Mouse (Mus musculus): ENCODE results near the gene Kcnk4.

The Kcnk4 gene

DNA sequence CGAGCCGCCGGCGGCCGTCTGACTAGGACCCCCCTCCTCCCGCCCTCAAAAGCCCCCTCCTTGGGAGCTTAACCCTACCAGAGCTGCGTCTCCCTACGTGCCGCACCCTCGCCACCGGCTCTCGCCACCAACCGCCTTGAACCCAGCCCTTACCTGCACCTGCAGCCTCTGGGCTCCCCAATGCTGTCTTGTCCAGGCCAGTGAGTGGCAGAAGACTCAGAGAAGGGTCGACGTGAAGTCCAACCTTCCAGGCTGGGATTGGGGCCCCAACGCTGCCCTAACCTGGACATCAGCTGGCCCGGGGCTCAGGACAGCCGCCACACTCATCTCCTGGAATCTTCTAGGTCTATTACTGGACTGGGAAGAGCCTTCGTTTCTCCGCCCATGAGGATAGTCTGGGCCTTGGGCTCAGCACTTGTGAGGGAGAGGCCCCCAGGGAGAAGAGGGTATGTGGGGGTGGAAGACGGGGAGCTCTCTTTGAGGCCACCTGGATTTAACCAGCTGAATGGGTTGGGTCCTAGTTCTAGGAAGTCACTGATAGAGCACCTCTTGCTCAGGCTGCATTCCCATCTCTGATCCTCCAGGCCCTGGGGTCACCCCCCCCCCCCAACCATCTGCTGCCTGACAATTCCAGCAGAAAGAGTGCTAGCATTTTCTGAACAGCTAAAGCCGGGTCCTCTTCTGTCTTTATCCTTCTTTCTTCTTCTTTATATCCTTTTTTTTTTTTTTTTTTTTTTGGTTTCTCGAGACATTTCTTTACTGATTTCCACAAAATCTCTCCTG, at the start of gene Kcnk4:
Gene Kcnk4 (minus strand): TSS at position 321 of the 783 bp plus-strand sequence.
- DNase-seq (ENCODE audit: low read depth, low spot score): no peak

DNA sequence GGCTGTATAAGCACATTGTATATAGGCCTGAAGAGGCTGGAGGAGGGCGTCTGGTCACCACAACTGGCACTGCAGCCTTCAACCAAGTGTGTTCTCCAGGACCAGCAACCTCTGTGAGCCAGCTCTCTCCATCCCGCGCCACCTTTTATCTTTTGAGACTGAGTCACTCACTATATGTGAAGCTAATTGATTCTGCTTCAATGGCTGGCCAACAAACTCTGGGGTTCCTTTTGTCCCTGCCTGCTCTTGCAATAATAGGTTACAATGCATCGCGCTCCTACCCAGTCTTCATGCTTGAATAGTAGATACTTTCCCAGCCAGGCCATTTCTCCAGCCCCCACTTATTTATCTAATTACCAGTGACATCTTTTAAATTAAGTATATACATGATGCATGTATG, 49.3 kb upstream of the Kcnk4 start:
- DNase-seq (ENCODE audit: low read depth, low spot score): no peak

DNA sequence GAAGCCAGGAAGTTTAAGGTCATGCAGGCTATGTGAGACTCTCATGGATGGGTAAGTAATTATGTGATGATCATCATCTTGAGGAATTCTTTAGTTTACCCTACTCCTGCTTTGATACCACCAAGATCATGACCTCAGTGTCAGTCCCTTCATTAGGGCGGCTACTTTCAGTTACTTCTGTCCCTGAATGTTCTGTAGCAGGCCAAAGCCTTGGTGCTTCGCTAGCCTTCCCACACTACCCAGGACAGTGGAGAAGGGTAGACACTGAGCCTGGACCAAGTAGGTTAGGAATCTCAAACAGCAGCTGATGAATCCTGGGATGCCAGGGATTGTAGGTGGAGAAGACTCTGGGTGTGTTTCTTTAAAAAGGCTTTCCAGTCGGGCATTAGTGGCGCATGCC, 47.1 kb upstream of the Kcnk4 start:
- DNase-seq (ENCODE audit: low read depth, low spot score): no peak

DNA sequence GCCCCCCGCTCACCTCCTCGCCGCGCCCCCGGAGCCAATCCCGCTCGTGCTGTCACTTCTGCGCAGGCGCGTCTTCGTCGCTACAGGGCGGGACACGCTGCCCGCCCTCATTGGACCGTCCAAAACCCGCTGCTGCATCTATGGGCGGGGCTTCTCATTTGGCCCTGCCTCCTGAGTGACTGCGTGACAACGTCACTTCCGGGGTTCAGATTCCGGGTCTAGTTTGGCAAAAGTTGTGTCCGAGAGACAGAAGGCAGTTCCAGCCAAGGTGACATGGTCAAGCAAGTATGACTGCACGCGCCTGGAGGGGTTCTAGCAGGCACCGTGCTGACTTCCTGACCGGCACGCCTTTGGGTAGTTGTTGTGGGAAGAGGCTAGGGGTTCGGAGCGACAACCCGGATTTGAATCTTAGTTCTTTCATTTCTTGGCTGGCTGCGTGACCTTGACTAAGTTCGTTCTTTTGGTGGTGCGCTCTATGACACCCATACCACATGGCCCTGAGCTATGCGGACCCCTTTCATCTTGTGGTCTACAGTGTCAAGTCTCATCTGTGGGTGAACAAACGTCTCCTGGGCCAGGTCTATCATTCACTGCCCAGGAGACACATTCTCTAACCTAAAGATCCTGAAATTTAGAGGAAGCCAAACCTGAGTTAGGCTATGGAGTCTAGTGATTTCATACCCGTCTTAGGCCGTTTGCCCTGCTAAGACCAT, 46.2 kb upstream of the Kcnk4 start, which contains the start of gene Fkbp2:
Gene Fkbp2 (minus strand): TSS at position 121 of the 713 bp plus-strand sequence.
- peak; percentile 99 for DNase-seq (ENCODE audit: low read depth, low spot score)

DNA sequence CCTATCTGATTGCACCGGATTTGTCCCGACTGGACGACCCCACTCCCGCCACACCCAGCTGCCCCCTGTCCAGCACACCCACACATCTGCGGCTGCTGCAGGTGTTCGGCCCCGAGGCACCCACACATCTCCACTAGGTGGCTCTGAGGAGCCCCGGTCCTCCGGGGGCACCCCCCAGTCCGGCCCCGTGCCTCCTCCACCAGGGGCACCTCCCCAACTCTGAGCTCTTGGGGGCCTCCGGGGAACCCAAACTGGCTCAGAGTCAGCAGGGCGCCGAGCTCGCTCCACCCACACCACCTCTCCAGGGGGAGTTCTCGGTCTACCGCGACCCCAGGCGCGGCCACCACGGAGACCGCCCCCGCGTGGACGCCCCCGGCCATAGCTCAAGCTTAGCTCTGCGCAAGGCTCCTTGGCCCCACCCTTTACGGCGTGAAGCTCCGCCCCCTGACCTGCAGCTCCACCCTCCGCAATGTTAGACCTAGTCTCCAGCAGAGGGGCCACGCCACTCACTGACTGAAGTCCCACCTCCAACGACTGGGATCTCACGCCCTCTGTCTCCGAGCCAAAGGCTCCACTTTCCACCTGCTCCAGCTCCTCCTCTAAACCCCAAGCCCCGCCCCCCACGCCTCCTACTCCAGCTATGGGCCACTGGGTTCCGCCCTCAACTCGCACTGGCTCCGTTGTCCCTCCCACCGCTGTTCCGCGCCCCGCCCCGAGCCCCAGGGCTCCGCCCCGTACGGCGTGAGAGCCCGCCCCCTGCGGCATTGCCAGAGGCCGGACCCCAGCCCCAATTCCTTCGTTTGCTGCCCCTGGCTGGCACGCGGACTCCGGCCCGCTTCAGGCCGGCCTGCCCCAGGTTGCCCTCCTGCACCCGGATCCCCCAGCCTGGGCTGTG, 45.4 kb upstream of the Kcnk4 start:
- DNase-seq (ENCODE audit: low read depth, low spot score): peak; percentile 98

DNA sequence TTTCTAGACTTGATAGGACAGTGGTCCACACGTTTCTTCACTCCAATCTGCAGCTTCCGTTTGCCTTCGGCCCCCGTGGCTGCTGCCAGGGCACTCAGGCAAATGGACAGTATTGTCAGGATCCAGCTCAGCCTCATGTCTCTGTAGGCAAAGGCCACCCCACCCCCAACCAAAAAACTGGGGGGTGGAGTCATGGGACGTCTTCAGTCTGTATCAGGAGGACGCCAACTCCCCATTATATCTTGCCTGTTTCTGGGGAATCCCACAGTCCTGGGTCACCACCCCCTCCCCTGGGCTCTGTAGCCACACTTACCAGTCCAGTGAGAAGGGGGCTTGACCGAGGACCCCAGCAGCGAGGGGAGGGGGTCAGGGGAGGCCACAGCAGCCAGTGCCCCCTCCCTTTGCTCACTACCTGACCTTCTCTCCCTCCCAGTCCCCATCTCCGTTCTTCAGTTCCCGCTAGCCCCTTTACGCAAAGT, 44.7 kb upstream of the Kcnk4 start:
- no peak for DNase-seq (ENCODE audit: low read depth, low spot score)

DNA sequence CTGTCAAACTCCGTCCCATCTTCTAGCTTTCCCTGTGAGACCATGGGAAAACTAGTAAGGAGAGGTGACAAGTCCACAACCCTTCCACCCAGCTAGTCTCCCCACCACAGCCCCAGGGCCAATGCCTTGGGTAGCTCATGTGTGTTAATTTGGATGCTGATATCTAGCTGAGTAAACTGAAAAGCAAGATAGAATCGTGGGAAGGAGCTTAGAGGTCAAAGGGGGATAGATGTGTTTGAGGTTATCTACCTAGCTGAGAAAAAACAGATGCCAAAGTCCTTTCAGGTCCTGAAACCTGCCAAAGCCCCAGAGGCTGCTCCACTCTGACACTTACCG, 44.3 kb upstream of the Kcnk4 start:
- DNase-seq (ENCODE audit: low read depth, low spot score): no peak

DNA sequence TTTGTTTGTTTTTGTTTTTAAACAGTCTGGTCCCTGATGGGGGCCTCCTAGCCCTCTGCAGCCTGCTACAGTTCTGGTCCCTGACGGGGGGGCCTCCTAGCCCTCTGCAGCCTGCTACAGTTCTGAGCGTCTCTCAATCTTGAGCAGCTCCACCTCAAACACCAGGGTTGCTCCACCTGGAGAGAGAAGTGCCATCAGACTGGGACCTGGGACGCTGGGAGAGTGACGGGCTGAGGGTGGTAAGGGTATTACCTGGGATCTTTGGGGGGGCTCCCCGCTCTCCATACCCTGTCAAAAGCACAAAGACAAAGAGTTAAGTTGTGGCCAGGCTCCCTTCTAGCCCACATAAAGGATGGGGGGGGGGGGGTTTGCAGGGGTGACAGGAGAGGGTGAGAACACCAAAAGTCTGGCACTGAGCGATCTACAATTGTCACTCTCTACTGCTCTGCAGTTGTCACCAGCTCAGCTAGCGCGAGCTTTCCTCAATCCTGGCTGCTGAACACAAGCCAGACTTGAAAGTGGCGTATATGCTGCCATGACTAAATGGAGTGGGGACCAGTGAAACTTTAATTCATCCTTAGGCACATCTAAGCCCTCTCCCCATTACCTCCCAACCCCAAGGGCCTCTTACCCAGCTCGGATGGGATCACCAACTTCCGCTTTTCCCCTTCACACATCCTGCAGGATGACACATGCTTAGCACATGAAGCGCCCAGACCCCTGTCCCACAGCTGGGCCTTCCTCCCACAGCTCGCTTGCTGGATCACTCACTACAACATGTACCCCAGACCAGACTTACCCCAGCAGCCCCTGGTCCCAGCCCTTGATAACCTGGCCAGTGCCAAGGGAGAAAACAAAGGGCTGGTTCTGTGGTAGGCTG, 43.7 kb upstream of the Kcnk4 start:
- no peak for DNase-seq (ENCODE audit: low read depth, low spot score)

DNA sequence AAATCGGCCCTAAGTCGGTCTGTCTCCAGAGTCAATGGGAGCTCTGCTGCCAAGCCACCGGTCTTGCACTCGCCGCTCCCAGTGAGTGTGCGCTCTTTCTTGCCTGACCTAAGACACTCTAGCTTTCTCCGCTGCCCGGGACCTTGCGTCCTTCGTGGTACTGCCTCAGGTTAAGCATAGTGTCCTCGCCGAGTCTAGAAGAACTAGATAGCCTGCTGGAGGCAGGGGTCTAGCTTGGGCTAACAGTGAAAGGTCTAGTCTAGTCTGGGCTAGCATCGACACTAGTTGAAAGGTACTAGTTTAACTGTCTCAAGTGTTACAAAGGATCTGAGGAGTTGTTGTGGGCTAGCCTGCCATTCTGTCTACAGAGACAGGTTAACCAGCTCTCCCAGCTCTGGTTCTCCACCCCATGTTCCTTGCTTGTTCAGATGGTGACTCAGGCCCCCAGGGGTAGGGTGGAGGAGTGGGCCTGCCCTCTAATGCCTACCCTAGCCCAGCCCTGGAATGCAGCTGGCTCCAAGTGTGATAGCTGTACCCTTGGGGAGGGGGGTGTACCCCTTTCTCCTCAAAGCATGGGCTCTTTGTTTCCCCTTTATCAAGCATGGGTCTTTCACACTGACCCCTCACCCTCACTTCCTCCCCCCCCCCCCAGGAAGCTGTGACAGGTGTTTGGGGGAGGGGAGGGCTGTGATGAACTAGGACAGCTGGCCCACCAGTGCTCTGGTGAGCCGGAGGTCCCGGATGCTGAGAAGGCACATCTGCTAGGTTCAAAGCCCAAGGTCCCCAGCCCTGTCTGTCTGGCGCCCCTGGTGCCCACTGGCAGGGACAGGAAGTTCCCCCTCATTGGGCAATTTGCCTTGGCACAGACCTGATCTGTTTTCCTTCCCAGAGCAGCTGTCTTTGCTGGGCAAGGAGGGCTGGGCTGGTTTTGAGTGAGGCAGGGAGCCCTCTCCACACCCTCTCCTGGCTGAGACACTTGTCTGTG, 41.5 kb upstream of the Kcnk4 start, which contains the start of gene Plcb3:
Gene Plcb3 (minus strand): TSS at position 934 of the 985 bp plus-strand sequence.
- no peak for DNase-seq (ENCODE audit: low read depth, low spot score)

DNA sequence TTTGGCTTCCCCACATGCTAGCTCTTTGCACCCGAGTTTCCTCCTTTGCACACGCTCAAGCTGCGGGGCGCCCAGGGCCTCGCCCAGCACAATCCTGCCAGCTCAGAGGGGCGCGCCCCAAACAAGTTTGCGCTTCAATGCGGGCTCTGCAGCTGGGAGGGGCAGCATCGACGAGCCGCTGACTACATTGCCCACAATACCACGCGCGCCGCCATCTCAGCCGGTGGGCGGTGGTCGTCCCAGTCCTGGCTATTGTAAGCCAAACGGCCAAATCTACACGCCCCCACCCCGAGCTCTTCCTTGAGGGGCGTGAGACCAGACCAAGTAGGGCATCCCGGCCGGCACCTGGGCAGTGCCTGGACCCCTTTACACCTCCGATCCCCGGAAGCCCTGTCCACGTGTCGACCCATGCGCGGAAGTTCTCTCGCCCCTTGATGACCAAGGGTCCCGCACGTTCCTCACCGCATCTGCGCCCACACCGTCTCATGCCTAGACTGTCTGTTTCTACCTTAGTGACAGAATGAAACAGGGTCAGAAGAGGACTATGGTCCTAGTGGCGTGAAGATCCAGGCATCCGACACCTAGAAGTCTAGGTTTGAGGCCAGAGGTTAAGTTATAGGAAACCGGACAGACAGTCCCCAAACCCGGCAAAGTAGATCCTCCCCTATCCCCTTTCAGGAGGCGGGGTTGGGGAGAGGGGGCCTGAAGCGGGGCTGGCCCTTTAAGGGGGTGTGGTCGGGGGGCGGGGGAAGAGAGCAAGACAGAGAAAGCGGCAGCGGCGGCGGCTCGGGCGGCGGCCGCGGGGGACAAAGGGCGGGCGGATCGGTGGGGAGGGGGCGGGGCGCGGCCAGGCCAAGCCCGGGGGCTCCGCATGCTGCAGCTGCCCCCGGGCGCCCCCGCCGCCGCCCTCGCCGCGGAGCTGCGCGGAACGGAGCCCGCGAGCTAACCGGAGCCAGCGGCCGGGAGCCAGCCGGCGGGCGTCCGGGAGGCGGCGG, 40.2 kb upstream of the Kcnk4 start, which contains the start of gene Ppp1r14b:
Gene Ppp1r14b (plus strand): TSS at position 758 of the 995 bp plus-strand sequence.
- DNase-seq (ENCODE audit: low read depth, low spot score): peak; percentile 84

DNA sequence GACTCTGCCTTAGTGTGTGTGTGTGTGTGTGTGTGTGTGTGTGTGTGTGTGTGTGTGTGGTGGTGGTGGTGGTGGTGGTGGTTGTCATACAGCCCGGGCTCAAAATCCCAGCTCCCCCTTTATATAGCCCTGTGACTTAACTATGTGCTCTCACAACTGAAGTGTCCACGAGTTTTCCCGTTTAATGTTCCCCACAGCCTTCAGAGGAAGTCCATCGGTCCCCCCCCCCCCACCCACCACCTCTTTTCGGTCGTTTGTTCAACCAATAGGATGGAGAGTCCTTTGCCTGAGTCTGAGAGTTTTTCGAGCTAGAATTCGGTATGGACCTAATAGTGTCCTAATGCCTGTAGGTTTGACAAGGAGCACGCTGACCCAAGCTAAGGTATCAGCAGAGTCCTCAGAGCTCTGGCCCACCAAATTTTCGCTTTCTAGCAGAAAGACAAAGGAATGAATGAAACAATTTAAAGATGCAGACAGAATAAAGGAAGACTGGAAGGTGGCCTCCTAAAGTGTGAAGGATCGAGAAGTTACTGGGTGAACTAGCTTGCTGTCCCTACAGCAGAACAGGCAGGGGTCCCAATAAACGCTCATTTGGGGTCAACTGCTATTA, 39.4 kb upstream of the Kcnk4 start:
- no peak for DNase-seq (ENCODE audit: low read depth, low spot score)

DNA sequence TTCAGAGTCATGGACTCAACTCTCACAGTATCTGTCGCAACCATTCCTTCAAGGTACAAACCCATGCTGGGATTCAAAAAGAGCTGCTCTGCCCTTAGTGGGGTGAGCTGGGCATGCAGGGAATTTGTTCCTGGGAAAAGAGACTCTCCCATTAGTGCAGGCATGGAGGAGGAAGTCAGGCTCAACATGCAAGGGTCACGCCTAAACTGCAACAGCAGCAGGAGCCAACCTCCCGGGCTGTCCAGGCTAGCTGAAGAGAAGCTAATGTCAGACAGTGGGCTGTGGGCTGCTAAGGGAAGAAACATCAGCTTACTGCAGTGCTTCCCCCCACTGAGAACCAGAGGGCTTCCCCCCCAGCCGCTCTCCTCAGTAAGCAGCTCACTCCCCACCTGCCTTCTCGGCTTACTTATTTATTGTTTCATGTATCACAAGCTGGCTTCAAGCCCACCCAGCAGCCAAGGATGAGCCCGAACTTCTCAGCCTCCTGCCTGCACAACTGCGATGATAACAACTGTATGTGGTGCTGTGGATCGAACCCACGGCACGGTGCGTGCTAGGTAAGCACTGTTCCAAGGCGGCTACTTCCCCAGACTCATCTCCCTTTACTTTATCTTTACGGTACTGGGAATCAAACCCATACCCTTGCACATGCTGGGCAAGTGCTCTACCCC, 38.1 kb upstream of the Kcnk4 start:
- no peak for DNase-seq (ENCODE audit: low read depth, low spot score)

DNA sequence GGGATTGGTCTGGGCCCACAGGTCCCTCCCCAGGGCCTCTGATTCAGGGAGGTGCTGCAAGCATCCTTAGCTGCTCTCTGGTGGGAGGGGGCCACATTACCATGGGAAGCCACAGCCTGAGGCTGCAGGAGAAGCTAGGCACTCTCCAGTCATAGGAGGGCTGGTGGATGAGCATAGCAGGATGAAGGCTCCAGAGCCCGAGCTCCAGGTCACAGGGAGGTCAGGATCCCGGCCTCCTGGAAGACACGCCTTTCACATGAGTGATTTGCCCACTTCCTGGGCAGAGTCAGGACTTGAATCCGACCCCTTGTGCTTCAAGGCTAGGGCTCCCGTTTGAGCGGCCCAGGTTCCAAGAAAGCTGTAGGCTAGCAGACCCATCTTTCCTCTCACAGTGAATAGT, 37.3 kb upstream of the Kcnk4 start:
- DNase-seq (ENCODE audit: low read depth, low spot score): no peak

DNA sequence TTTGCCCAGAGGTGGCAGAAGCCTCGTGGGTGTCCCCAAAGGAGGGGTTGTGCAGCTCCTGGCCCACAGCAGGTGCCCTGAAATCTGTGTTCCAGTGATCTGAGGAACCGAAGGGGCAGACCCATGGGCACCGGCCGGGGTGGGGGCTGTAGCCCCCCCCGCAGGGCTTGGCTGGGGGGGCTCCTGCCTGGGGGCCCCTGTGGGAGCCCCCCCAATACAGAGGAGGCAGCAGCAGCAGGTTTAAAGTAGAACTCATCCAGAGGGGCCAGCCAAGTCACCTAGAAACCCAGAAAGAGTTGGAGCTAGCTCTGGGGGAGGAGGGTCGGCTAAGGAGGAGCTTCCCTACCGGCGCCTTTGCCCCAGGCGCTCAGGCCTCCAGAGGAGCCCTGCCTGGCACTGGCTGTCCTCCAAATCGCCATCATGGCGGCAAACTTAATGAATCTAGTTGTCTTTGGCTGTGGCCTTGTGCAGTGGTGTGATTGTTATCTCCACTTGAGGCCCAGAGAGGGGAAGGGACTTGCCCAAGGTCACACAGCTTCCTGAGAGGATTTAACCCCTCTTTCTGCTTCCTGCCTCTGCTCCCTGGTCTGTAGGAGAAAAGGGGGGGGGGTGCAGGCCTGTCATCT, 36.3 kb upstream of the Kcnk4 start:
- DNase-seq (ENCODE audit: low read depth, low spot score): no peak

DNA sequence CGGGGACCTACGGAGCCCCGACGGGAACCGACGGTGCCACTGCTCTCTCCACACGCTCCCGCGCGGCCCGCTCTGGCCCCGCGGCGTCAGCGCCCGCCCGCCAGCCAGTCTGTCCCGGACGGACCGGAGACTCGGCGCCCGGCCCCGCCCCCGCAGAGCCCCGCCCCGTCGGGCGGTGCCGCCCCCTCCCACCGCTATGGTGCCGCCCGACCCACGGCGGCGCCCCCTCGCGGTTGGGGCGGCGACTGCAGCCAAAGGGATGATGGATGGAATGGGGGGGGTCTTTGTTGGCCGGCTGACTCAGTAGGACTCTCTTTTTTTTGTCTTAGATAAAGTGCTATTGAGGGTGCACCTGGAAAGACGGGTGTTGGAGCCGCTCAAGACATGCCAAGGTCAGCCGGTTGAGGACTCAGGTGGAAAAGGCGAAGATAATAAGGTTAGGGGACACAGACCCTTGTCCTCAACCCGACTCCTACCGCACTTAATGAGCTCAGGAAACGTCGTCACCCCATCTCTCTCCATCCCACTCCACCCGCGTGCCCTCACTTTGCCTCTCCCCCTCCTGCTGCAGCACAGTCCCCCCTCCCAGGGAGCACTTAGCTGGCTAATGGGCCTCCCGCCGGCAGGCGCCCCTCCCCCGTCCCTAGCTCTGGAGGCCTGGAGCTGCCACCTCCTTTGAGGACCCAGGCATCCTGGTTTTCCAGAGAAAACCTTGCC, 35.5 kb upstream of the Kcnk4 start:
- no peak for DNase-seq (ENCODE audit: low read depth, low spot score)

DNA sequence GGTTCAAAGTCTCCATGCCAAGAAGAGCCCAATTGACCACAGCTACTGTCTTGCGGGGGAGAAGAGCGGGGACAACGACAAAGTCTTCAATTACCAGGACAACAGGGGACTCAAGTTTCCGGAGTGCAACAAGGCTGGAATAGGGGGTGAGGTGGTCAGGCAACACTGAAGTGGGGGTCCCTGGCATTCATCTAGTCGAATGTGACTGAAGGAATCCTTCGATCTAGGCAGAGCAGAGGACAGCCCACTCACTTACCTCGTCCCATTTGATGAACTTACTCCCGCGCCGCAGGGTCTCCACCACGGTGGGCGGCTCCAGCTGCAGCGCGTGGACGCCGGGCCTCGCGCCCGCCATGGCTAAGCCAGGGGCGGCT, 35.0 kb upstream of the Kcnk4 start:
- no peak for DNase-seq (ENCODE audit: low read depth, low spot score)

Data from embryo, embryonic 11.5 days (tissue).